Mouse (Mus musculus) limb, embryonic 13.5 days (tissue): ENCODE results near the gene Gm28490. TPM values are rescaled to one million over a fixed set of nuclear protein-coding genes. Genes with fewer than 3 reads are reported as not detected.
"Not testable (repeated sequence)": the region's sequence is repeated elsewhere in the genome, so short reads cannot be mapped to it uniquely, and the experiment has no call there.

ENCODE experiments used
- ATAC-seq: fragments of 200-750 bp; cut with Nextera tagmentation; 2 replicates; pipeline ENCODE4 v1.8.0; 2017; ENCODE audit warnings: low read depth, moderate number of reproducible peaks, moderate TSS enrichment; ENCODE audit not compliant: low FRiP score
- H3K27ac ChIP-seq: fragments of 300-500 bp; sonication (generic); 2 replicates; pipeline ENCODE4 v1.5.1; 2015; ENCODE audit warnings: inconsistent platforms, mild to moderate bottlenecking, moderate library complexity
- H3K27me3 ChIP-seq: fragments of 300-500 bp; sonication (generic); 2 replicates; pipeline ENCODE4 v1.6.1; 2015; ENCODE audit warnings: mild to moderate bottlenecking, inconsistent platforms
- H3K36me3 ChIP-seq: fragments of 300-500 bp; sonication (generic); 2 replicates; pipeline ENCODE4 v1.6.1; 2015; ENCODE audit warnings: inconsistent platforms, mild to moderate bottlenecking, moderate library complexity
- H3K4me1 ChIP-seq: fragments of 300-500 bp; sonication (generic); 2 replicates; pipeline ENCODE4 v1.6.1; 2015; ENCODE audit warnings: inconsistent platforms
- H3K4me2 ChIP-seq: fragments of 300-500 bp; sonication (generic); replicated peaks from 2 replicates; pipeline ENCODE4 v1.6.1; 2015; ENCODE audit warnings: inconsistent platforms, mild to moderate bottlenecking, moderate library complexity
- H3K4me3 ChIP-seq: fragments of 300-500 bp; sonication (generic); 2 replicates; pipeline ENCODE4 v1.5.1; 2015; ENCODE audit warnings: moderate library complexity, mild to moderate bottlenecking, inconsistent platforms
- H3K9ac ChIP-seq: fragments of 300-500 bp; sonication (generic); 2 replicates; pipeline ENCODE4 v1.6.1; 2015; ENCODE audit warnings: mild to moderate bottlenecking, inconsistent platforms
- H3K9me3 ChIP-seq: fragments of 300-500 bp; sonication (generic); 2 replicates; pipeline ENCODE4 v1.6.1; 2016; ENCODE audit warnings: inconsistent platforms
- WGBS: fragments of 180-500 bp; shearing (Covaris S2); methylation state at CpG from one replicate; pipeline ENCODE4 v1.1.7; 2015; 5-methylcytosine and 5-hydroxymethylcytosine counted together
- polyA plus RNA-seq: library from polyadenylated mRNA; unstranded; fragments of >200 nt; fragmentation: Nextera tagmentation; extraction: Ambion mirVana; gene quantifications from 2 replicates; pipeline ENCODE4 v1.2.1, GENCODE M21; 2015

Gene Gm28490
- not detected in 2 replicates for polyA plus RNA-seq

GRCm38 (mm10) chrY:31634656-31635055, at the start of gene Gm28490:
TSS of gene Gm28490 (minus strand) at chrY:31634756.
- H3K4me2 ChIP-seq, H3K9me3 ChIP-seq, H3K4me3 ChIP-seq, H3K4me1 ChIP-seq, ATAC-seq, H3K36me3 ChIP-seq, H3K27ac ChIP-seq, H3K9ac ChIP-seq, H3K27me3 ChIP-seq: not testable (repeated sequence)
- no CpG with 5 or more reads among the region's 8 CpGs for WGBS
